Mouse (Mus musculus) cerebellum, adult 2 months (tissue): ENCODE data around the gene Dcun1d3.

ENCODE experiments used
- CTCF ChIP-seq: fragments of 200-500 bp; IDR thresholded peaks from 2 replicates; pipeline ENCODE4 v1.5.1; 2011; ENCODE audit warnings: low read depth, mild to moderate bottlenecking, control low read depth, low read length, moderate library complexity, borderline replicate concordance; ENCODE audit not compliant: insufficient read depth
- POLR2A ChIP-seq: fragments of 200-500 bp; IDR thresholded peaks from 2 replicates; pipeline ENCODE4 v1.6.1; 2011; ENCODE audit warnings: low read length, control low read depth, borderline replicate concordance; ENCODE audit not compliant: insufficient read depth

GRCm38 (mm10) chr7:119862167-119862566 lies 33.9 kb downstream of the Dcun1d3 start:
- no peak for TF ChIP-seq POLR2A
- TF ChIP-seq CTCF, result no peak
